Mouse (Mus musculus) hindlimb bud, embryonic 11.5 days (tissue): ENCODE results near the gene Hipk2.

ENCODE experiments used
- DNase-seq: peaks from one replicate; pipeline ENCODE4 v3.0.0-alpha.2; 2012; ENCODE audit warnings: low read depth, low spot score; ENCODE audit errors: extremely low spot score

The Hipk2 gene

GRCm38 (mm10) chr6:38868974-38869373 is 7.0 kb downstream of the Hipk2 start:
- DNase-seq, result no peak

- DNase-seq, result no peak
Measured at GRCm38 (mm10) chr6:38867291-38867690, 8.7 kb downstream of the Hipk2 start.

DNA sequence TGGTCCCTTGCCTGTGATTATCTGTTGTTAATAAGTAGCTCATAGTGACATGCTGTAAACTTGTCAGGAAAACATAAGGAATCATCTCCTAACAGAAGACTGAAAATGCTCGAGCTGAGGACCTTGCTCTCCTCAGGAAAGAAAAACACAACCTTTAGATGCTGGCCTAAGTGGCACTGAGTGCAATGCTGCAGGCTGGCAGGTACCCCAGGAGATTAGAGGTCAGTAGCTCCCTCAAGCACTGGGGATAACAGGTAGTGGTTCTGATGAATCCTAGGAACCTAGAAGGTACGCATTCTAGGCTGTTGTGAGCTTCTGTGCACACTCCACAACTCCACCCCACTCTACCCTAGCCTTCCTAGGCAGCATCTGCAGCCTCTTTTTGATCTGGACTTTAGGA is 9.2 kb downstream of the Hipk2 start:
- DNase-seq, result no peak

DNA sequence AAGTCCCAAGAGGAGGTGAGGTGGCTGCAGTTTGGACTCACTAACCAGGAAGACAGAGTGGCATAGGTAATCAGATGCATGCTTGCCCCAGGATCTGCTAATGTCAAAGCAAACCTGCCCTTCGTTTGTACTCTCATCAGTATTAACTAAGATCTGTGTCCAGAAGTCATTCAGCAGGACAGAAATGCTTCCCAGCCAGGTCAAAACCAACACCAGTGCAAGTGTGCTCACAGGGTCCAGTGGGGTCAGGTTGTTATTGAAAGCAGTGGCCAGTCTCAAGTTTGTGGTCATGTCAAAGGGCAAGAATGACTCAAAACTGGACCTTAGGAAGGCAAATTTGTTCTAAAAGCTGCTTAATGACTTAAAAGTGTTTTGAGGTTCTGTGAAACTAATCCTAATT is 9.6 kb downstream of the Hipk2 start:
- DNase-seq, result no peak

DNA sequence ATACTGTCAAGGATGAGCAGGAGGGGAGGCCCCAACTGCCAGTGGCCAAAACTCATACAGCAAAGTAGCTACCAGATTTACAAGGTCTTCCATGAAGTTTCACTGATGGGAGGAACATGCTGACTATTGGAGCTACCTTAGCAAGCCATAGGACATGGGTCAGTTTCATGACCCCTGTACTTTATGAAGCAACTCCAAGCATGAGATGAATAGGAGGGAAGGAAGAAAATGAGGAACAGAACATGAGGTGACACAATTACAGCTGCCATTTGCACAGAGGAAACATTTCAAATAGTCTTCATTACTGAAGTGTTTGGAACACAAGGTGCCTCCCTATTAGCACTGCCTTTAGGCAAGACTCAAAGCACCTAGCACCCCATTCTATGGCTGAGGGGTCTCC is 10.2 kb downstream of the Hipk2 start:
- no peak for DNase-seq

- DNase-seq, result no peak
Measured at GRCm38 (mm10) chr6:38863595-38863994, 12.4 kb downstream of the Hipk2 start.

DNA sequence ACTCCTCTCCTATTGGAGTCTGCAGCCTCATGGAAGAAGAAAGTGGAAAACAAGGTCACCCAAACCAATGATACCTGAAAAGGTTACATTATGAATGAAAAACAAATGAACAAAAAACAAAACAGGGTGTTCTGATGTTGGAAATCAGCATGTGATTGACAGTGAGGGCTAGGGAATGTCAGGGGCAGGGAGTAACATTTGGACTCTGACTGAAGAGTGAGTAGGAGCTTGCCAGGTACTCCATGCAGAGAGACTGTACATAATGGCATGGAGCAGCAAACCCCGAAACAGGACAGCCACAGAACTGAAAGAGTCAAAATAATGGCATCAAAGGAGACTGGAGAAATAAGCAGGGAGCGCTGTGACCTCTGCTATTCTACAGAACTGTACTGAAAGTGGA is 15.7 kb downstream of the Hipk2 start:
- DNase-seq, result no peak

DNA sequence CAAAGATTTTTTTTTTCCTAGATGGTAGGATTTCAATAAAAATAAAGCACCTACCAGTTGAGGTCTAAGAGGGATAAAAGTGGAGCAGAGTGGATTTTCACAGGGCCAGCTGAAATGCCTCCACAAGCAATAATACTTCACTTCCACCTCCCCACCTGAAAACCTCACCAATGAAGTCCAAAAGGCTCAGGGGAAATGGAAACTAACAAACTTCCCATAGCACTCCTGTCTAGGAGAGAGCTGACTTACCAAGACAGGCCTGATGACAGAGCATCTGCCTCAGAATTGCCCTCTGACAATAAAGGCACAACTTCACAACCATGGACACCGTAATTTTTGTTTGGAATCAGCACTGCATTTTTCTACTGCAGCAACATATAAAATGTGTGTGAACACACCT is 16.1 kb downstream of the Hipk2 start:
- no peak for DNase-seq

DNA sequence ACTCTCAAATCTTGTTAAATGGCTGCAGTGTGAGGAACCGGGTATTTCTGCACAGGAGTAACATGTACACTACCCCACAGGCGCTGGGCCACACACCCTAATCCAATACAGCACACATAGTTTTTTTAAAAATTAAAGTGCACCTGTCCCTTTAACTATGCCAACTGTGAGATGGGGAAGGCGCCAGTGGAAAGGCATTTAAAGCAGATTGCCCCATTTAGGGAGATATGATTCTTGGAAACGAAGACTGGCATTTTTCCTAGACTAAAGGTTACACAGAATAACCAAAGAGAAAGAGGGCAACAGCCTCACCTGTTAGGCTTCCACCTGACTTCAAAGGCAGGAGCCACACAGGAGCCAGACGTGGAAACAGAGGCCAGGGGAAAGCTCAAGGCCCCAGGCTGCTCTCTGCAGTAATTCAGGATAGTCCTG is 22.4 kb downstream of the Hipk2 start:
- DNase-seq, result no peak

DNA sequence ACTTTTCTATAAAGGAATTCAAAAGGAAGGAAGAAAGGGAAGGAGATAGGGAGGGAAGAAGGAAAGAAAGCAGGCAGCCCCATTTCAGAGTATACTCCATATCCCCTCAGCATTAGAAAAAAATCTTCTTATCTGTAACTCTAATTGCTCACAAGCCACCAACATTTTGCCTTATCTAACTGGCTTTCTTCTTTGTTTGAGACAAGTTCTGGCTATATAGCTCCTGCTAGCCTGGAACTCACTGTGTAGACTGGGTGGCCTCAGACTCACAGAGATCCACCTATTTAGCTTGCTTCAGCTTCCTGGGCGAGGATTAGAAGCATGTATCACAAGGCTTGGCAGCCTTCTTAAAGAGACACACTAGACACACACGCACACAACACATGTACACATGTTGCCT is 24.2 kb downstream of the Hipk2 start:
- DNase-seq, result no peak

- DNase-seq, result no peak
Measured at GRCm38 (mm10) chr6:38850715-38851259, 25.2 kb downstream of the Hipk2 start.

DNA sequence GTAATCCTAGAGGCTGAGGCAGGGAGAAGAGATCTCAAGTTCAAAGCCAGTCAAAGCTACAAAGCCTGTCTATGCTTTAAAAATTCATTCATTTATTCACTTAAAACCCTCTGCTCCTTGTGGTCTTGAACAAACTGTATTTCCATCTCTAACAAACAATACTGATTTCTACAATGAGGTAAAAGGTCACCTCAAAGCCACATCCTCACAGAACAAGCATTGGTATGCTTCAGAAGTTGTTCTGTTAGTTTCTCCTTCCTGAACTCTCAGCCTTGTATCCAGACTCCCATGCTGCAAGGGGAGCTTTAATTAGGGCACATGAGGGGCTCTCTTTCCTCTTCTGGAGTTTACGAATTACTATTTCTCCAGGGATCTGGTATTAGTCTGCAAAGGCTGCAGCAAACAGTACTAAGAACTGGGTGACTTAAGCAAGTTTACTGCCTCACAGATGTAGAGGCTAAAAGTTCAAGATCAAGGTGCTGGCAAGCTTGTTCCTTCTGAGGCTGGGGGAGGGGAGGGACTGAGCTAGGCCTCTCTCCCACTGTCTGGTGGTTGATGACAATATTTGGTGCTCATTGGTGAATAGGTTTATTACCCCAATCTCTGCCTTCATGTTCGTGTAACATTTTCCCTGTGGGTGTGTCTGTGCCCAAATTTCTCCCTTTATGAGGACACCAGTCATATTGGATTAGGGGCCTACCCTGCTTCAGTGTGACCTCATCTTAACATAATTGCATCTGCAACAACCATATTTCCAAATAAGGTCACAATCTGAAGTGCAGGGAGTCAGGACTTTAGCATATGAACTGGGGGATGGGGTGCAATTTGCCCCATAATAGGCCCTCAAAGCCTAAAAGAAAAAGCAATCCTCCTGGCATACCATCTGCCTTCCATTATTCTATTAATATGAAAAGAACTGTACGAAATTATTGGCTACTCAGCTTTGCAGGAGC is 27.7 kb downstream of the Hipk2 start:
- no peak for DNase-seq

DNA sequence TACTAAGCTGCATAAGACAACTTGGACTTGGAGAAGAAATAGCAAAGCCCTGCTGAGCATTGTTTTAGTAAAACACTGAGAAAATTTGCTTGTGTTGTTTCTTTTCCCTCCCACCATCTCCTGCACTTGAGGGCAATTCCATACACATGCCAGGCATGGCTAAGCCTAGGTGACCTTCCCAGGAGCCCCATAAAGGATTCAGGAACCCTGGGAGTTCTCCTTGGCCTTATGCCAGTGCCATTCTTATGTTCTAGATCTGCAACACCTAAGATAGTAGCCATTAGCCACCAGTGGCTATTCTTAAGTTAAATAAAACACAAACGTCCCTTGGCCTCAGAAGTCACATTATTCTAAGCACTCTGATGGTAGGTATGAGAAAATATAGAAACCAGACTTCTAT is 28.5 kb downstream of the Hipk2 start:
- no peak for DNase-seq

- no peak for DNase-seq
Measured at GRCm38 (mm10) chr6:38846330-38847195, 29.4 kb downstream of the Hipk2 start.

DNA sequence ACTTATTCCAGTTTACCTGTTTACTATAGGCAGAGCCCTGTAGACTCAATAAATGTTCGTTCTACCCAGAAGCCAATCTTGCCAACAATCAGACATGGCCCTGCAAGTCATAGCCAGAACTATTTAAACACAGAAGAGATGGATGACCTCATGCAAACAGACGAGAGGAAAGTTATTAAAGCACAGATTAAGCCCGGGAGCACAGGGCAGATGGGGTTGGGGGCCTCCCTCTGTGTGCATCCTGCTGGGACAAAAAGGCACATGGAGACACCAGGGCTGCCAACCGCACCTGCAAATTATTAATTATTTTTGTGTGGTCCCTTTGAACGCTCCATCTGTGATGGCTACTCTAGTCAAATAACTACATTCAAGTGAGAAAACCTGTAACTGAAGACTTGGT is 30.1 kb downstream of the Hipk2 start:
- no peak for DNase-seq

DNA sequence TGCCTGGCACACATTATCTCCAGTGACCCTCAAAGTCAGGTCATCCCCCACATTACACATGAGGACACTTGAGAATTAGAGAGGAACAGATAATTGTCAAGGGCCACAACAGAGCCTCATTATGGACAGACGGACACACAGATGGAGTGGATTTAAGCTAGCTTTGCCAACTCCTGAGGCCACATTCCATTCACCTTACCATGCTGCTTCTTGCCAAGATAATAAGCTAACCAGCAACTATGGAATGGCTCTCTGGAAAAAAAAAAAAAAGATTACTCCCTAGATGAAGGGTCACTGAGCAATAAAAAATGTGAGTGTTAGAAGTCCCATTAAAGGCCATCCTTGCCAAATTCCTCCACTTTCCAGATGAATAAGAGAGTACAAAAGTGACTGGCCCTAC is 30.8 kb downstream of the Hipk2 start:
- DNase-seq, result no peak

GRCm38 (mm10) chr6:38841551-38841950 is 34.4 kb downstream of the Hipk2 start:
- no peak for DNase-seq

DNA sequence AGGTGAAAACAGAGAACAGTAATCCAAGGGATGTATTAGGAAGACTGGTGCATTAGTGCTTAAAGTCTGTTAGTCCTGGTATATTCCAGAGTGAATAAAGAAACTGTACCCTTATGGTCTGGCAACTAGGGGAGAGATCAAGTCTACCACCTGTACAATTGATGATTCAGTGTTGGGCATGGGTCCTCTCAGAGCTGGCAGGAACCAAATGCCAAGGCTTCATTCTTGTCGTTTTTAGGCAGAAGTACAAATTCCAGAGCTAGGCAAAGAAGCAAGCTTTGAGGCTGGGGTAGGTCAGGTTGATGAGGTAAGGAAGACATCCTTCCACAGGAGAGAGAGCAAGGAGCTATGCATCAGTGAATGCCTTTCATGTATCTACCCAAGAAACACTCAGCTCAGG is 35.2 kb downstream of the Hipk2 start:
- DNase-seq, result no peak

GRCm38 (mm10) chr6:38840380-38840779 is 35.6 kb downstream of the Hipk2 start:
- DNase-seq, result no peak

DNA sequence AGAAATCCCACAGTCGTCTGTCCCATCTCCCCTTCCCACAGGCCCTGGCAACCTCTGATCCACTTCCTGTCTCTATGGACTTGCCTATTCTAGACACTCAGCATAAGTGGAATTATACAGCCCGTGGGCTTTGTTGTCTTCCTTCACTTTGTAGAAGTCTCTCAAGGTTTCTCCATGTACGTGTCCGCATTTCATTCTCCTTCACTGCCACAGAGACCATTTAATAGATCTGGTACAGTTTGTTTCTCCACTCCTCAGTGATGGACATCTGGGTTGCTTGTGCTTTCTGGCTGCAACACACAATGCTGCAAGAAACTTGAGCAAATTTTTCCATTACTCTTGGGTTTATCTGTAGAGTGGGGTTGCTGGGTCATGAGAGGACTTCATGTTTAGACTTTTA is 36.1 kb downstream of the Hipk2 start:
- DNase-seq, result no peak

DNA sequence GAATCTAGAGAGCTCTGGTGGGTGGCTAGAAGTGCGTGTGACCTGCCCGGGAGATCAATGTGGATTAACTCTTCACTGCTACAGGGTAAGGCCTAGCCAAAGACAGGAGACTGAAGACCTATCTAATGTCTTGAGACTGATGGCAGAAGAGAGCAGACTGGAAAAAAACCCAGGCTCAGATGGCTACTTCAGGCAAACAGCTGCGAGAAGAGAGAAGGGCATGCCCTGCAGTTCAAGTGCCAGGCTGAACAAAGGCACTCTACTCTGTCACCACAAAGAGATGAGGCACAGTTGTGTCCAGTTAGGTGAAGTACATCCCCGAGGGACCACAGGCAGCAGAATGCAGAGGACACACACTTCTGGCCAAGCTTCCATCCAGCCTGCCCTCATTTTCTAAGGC is 37.9 kb downstream of the Hipk2 start:
- DNase-seq, result no peak

- DNase-seq, result no peak
Measured at GRCm38 (mm10) chr6:38835217-38835616, 40.7 kb downstream of the Hipk2 start.
